Mouse (Mus musculus) stomach, postnatal 0 days (tissue): Measurements from ENCODE around the gene Sema6d.

Source experiments
- CTCF ChIP-seq: IDR thresholded peaks from 2 replicates; pipeline ENCODE4 v1.5.1; 2016; ENCODE audit warnings: antibody characterized with exemption, low read depth, mild to moderate bottlenecking, moderate library complexity
- EP300 ChIP-seq: optimal IDR thresholded peaks from 2 replicates; pipeline ENCODE3; 2016; ENCODE audit warnings: antibody characterized with exemption

DNA sequence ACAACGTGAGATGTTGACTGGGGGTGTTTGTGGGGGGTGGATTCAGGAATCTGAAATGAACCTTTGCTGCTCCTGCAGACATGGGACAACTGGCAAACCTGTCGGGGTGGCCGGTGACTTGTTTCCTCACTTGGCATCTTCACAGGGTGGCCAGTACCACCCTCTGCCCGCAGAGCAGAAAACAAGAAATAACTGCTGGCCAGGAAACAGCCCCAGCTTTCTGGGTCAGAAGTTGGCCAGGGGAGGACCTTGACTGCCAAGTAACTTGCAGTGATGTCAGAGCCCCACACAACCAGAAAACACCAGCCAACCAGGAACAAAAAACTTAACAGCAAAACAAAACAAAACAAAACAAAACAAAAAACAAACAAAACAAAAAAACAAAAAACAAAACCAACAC is 518.8 kb downstream of the Sema6d start:
- TF ChIP-seq CTCF (no peak), EP300 (no peak)
